ENCODE assay signal across 8 mouse cellular contexts in genomic region chr8:121697735-121698614, GRCm38 (mm10). TPM values are rescaled to one million over a fixed set of nuclear protein-coding genes. Genes with fewer than 3 reads are reported as not detected.
DNase-seq lines count a peak whose midpoint lies in the region; ATAC-seq and TF ChIP-seq lines count a peak whose summit lies in the region.

No protein-coding gene starts in this region.

- peak overlapping the region; percentile 43 for H3K4me3 ChIP-seq in E14TG2a.4 (replicated peaks; ENCODE audit: low read length)
- H3K4me3 ChIP-seq in embryonic facial prominence, embryonic 14.5 days (ENCODE audit: low read depth, low read length): 0 out of 2 replicates have a peak overlapping the region, but pooled peaks have one; percentile 4
- peak overlapping the region; percentile 4; the same call in 1 of the 2 replicates for H3K4me3 ChIP-seq in limb, embryonic 14.5 days (replicated peaks; ENCODE audit: low read length)

- H3K27me3 ChIP-seq in E14TG2a.4 (ENCODE audit: insufficient read depth, low read length): peaks cover 7% of the 10 kb centered on the region
- H3K27me3 ChIP-seq in embryonic facial prominence, embryonic 14.5 days (replicated peaks; ENCODE audit: control insufficient read depth, insufficient read depth, low read length): no peaks in the 10 kb centered on the region
- H3K27me3 ChIP-seq in limb, embryonic 14.5 days (ENCODE audit: control insufficient read depth, insufficient read depth, low read length): no peaks in the 10 kb centered on the region

- ATAC-seq in cerebellum, adult (ENCODE audit: insufficient number of reproducible peaks, low FRiP score, low TSS enrichment): no peak
- ATAC-seq in embryonic facial prominence, embryonic 14.5 days (ENCODE audit: low read depth): peak; percentile 15; the same call in 1 of the 2 replicates
- ATAC-seq in limb, embryonic 14.5 days (ENCODE audit: low FRiP score, low read depth): peak; percentile 46; the same call in 1 of the 2 replicates

- TF ChIP-seq CTCF in E14TG2a.4 (conservative IDR thresholded peaks at IDR 0.05; ENCODE audit: low read length): no peak

- DNase-seq in cerebellum, adult 11 months: peak; percentile 72
- DNase-seq in embryonic facial prominence, embryonic 14.5 days (ENCODE audit: low spot score): peak; percentile 27
- no peak for DNase-seq in limb, embryonic 14.5 days (ENCODE audit: low spot score)
- no peak for DNase-seq in thymus, postnatal 10 days (ENCODE audit: low spot score in 2 of 2)
- no peak for DNase-seq in testis, postnatal 10 days (ENCODE audit: low spot score)
- no peak for DNase-seq in lung, adult 18-20 months

- H3K9me3 ChIP-seq in E14TG2a.4 (ENCODE audit: low read length): no peaks in the 10 kb centered on the region
- H3K9me3 ChIP-seq in embryonic facial prominence, embryonic 14.5 days (ENCODE audit: control insufficient read depth, low read length): no peaks in the 10 kb centered on the region
- H3K9me3 ChIP-seq in limb, embryonic 14.5 days (ENCODE audit: control insufficient read depth, low read length): no peaks in the 10 kb centered on the region

- no peaks in the 10 kb centered on the region for H3K36me3 ChIP-seq in E14TG2a.4 (ENCODE audit: insufficient read depth, low read length)
- no peaks in the 10 kb centered on the region for H3K36me3 ChIP-seq in embryonic facial prominence, embryonic 14.5 days (ENCODE audit: control insufficient read depth, insufficient read depth, low read length)
- no peaks in the 10 kb centered on the region for H3K36me3 ChIP-seq in limb, embryonic 14.5 days (ENCODE audit: control insufficient read depth, insufficient read depth, low read length)

- peak overlapping the region; percentile 12; the same call in 1 of the 2 replicates for H3K9ac ChIP-seq in embryonic facial prominence, embryonic 14.5 days (ENCODE audit: low read depth, low read length)
- H3K9ac ChIP-seq in limb, embryonic 14.5 days (ENCODE audit: low read depth, low read length, severe bottlenecking): no peak overlapping the region

- peaks cover 47% of the 10 kb centered on the region for H3K4me1 ChIP-seq in E14TG2a.4 (replicated peaks; ENCODE audit: low read depth, low read length)
- no peaks in the 10 kb centered on the region for H3K4me1 ChIP-seq in embryonic facial prominence, embryonic 14.5 days (ENCODE audit: control insufficient read depth, insufficient read depth, low read length)
- H3K4me1 ChIP-seq in limb, embryonic 14.5 days (ENCODE audit: control insufficient read depth, insufficient read depth, low read length): no peaks in the 10 kb centered on the region; the same call in 1 of the 2 replicates

- H3K27ac ChIP-seq in embryonic facial prominence, embryonic 14.5 days (replicated peaks; ENCODE audit: low read depth, low read length): no peak overlapping the region
- H3K27ac ChIP-seq in limb, embryonic 14.5 days (replicated peaks; ENCODE audit: low read depth, low read length): no peak overlapping the region

- TF ChIP-seq POLR2A in limb, embryonic 14.5 days (IDR thresholded peaks at IDR 0.05; ENCODE audit: borderline replicate concordance, extremely low read depth, insufficient read depth, insufficient read length): no peak

- 1% methylated on average over 13 of the region's 17 CpGs for WGBS in embryonic facial prominence, embryonic 14.5 days
- WGBS in limb, embryonic 14.5 days: 4% methylated on average over 15 of the region's 17 CpGs

- H3K4me2 ChIP-seq in embryonic facial prominence, embryonic 14.5 days (ENCODE audit: low read depth, low read length): peak overlapping the region; percentile 41
- H3K4me2 ChIP-seq in limb, embryonic 14.5 days (replicated peaks; ENCODE audit: low read depth, low read length, severe bottlenecking): peak overlapping the region; percentile 37

RNA-seq across cellular contexts. Expression of gene Jph3, which starts 31.4 kb away (rescaled TPM):
- polyA plus RNA-seq in embryonic facial prominence, embryonic 14.5 days (2014; fragmentation: Nextera tagmentation; extraction: Ambion mirVana): 4.0 and 4.9 TPM in 2 replicates
- 0.25 and 0.36 TPM in 2 replicates for polyA plus RNA-seq in limb, embryonic 14.5 days (2012; rRNA removed)
- 0.19 and 0.77 TPM in 2 replicates for polyA plus RNA-seq in limb, embryonic 14.5 days (2014; fragmentation: Nextera tagmentation; extraction: Ambion mirVana)

RNA-seq across cellular contexts. Expression of gene Zcchc14, which starts 45.3 kb away (rescaled TPM):
- 21.3 and 23.0 TPM in 2 replicates for polyA plus RNA-seq in embryonic facial prominence, embryonic 14.5 days (2014; fragmentation: Nextera tagmentation; extraction: Ambion mirVana)
- polyA plus RNA-seq in limb, embryonic 14.5 days (2012; rRNA removed): 37.9 and 47.7 TPM in 2 replicates
- 22.4 and 24.1 TPM in 2 replicates for polyA plus RNA-seq in limb, embryonic 14.5 days (2014; fragmentation: Nextera tagmentation; extraction: Ambion mirVana)

Comparison
In these comparisons a context has a peak if more than half of its experiments do, and no peak if none do; other contexts are left out.
1. DNase-seq: peak in cerebellum, adult 11 months (single experiment) and embryonic facial prominence, embryonic 14.5 days (single experiment); none in limb, embryonic 14.5 days (single experiment), thymus, postnatal 10 days (0 of 2), testis, postnatal 10 days (single experiment) and lung, adult 18-20 months (0 of 2).
2. Peak in every context shown above with its lines, with median percentiles within 50 percentile points of each other: H3K4me3 ChIP-seq.